Mouse (Mus musculus): ENCODE measurements around the gene Zfp64.

Gene Zfp64

DNA sequence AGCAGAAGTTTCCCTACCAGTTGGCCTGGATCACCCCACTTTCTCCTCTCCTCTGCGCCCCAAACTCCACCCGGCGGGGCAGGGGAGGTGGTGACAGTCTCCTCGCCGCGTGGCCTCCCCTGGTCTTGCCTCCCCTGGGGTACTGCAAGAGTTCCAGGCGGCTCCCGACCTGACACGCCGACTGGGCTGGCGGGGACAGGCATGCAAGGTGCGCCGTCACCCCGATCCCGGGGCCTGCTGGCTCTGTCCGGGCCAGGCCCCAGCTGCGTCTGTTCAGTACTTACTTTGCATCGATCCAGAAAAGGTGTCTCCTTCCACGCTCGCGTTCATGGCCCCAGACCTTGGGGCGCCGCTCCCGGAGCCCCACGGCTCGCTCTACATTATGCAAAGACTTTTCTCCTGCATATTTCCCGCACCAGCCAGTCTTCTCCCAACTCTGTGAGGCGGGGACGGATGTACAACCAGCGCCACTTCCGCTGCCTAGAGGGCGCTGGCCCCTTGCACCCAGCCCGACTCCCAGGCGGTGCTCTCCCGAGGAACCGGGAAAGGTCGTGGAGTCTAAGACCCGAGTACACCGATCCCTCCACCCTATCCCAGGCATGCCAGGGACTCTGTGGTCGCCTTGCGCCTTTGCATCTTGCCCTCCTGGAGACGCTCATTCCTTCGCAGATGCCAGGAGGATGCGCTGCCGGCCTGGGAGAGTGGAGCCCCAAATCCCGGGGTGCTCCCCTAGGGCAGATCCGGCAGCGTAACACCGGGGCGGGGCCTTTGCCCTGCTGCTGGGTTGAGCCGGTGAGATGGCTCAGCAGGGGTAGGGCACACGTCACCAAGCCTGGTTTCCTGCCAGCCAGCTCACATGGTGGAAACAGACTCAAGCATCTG lies at the start of gene Zfp64:
Gene Zfp64 (minus strand): TSS at position 753 of the 882 bp plus-strand sequence.
- DNase-seq (ENCODE audit: low read depth), result peak; percentile 94

DNA sequence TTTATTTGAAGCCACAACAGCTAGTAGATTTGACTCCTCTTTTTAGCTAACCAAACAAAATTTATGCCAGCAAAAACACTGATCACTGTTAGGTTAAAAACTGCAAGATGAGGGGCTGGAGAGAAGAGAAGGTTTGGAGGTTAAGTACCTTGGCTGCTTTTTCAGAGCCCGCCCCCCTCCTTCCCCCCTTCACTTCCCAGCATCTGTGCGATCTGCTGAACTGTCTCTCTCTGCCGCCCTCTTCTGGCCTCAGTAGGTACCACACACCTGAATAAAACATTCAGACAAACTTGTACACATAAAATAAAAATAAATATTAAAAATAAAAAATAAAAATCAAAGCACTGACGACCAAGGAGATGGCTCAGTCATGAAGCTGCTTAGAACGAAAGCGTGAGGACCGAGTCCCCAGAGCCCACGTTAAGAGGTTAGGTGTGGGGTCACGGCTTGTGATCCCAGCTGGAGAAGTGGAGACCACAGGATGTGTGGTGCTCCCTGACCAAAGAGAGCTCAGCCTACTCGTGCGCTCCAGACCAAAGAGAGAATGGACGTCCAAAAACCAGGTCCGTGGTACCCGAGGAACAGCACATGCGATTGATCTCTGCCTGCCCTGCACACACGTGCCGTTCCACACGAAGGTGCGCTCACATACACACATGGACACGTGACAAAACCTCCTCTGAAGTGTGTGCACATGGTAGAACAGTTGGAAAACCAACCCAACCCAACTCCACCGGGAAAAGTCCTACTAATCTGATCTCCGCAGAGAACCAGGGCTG lies 37.4 kb upstream of the Zfp64 start:
- peak; percentile 54 for DNase-seq (ENCODE audit: low read depth)

DNA sequence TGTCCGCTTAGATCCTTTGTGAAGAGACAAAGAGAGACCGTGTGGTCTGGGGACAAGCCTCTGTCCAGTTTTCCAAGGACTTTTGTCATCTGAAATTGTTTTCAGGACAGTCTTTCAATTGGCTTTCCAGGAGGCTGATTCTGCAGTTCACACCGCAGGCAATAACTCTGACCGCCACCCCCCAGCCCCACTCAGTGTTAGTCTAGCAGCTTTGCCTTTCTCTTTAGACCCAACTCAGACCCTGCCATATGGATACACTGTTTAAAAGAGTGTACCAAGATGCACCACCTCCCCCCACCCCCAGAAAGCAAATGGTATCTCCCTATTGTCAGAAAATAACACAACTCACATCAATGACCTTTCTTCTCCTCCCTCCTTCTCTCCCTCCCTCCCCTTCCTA lies 35.6 kb upstream of the Zfp64 start:
- no peak for DNase-seq (ENCODE audit: low read depth)

DNA sequence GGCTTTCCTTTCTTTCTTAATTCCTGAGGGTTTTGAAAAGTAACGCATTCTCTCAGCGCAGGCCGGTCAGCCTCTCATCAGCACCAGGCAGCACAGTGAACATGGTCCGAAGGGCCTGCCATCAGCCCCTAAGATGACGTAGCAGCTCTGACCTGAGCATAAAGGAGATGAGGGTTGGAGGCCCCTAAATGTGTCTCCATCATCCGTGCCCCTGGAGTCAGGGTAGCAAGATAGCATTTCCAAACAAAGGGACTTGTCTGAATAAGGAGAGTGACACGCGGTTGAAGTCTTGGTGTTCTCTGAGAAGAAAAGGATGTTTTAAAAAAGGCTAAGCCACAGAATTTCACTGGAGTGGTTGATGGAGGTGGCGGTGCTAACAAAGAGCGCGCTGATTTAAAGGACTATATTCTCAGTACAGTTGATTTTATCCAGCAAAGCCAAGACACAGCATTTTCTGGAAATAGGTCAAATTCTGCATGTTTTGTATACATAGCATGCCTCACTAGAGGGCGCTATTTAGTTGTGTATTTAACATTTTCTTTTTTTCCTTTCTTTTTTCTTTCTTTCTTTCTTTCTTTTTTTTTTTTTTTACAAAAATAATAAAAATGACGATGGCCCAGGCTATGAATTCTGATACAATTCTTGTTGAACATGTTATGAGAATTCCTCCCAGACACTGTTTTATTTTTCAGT lies 34.8 kb upstream of the Zfp64 start:
- peak; percentile 35 for DNase-seq (ENCODE audit: low read depth)

DNA sequence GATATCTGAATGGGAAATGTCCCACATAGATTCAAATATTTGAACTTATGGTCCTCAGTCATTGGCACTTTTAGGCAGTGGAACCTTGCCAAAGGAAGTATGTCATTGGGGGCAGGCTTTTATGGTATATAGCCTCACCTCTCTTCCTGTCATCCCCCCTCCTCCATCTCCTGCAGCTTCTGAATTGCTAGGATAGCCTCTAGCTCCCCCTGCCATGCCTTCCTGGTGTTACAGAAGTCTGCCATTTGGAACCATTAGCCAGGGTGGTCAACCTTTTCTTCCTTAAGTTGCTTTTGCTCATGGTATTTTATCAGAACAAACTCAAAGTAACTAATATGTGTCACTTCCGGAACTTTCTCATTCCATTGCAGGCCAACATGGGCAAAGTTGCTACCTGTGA lies 32.7 kb upstream of the Zfp64 start:
- DNase-seq (ENCODE audit: low read depth), result peak; percentile 8

DNA sequence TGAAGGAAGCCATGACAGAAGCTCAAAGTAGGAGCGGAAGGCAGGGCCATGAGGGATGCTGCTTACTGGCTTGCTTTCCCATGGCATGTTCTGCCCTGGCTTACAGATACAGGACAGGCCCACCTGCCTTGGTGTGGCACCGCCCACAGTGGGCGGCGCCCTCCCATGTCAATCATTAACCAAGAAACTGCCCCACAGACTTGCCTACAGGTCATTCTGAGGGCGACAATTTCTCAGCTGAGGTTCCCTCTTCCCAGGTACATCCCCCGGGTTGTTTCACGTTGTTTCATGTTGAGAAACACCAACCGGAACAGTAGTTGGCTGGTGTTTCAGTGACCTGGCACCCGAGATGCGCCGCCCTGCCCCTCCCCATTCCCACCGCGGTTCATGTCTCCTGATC lies 32.0 kb upstream of the Zfp64 start:
- DNase-seq (ENCODE audit: low read depth), result no peak

DNA sequence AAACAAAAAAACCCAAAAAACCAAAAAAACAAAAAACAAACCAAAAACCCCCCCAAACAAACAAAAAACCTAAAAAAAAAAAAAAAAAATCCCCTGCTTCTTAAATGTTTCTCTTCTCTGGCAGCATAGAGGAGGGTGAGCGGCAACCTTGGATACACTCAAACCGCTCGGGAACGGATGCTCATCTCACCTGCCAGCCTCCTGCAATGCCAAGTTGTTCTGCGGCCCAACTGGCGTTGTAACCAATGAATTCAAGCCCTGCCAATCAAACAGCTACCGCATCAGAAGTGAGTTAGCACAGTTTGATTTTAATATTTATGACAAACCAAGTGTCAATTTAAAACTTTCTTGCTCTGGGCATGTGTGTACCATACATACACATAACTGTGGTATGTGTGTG lies 26.6 kb upstream of the Zfp64 start:
- no peak for DNase-seq (ENCODE audit: low read depth)

DNA sequence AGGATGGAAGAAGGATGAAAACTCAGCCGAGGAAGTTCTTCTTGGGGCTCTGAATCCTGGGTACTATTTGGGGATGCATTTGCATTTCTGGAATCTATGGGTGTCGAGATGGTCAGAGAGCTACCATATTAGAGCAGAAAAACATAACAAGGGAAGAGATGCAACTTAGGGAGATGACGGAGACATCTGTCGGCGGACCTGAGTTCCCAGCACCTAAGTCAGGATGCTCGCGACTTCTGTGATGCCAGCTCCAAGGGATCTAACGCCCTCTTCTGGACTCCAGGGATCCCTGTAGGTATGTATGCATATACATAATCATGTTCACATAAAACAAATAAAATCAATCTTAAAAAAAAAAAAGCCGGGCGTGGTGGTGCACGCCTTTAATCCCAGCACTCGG lies 26.1 kb upstream of the Zfp64 start:
- no peak for DNase-seq (ENCODE audit: low read depth)

DNA sequence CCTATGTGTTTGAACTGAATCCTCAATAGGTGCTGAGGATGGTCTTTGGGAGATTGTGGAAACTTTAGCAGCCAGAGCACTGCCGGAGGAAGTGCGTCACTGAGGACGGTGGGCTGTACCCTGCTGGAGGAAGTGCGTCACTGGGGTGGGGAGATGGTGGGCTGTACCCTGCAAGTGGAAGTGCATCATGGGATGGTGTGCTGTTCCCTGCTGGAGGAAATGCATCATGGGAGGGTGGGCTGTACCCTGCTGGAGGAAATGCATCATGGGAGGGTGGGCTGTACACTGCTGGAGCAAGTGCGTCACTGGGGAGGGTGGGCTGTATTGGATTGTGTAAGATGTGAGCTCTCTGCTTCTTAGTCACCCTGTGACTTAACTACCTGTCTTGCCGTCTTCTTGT lies 25.5 kb upstream of the Zfp64 start:
- peak; percentile 52 for DNase-seq (ENCODE audit: low read depth)

DNA sequence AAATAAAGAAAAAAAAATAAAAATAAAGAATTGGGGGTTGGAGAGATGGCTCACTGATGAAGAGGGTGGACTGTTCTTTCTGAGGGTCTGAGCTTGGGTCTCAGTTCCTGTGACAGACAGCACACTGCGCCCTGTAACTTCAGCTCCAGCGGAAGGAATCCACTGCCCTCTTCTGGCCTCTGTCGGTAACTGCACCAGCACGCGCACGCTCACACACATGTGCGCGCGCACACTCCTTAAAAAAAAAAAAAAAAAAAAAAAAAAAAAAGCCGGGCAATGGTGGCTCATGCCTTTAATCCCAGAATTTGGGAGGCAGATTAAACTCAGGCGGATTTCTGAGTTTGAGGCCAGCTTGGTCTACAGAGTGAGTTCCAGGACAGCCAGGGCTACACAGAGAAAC lies 24.4 kb upstream of the Zfp64 start:
- DNase-seq (ENCODE audit: low read depth), result no peak

DNA sequence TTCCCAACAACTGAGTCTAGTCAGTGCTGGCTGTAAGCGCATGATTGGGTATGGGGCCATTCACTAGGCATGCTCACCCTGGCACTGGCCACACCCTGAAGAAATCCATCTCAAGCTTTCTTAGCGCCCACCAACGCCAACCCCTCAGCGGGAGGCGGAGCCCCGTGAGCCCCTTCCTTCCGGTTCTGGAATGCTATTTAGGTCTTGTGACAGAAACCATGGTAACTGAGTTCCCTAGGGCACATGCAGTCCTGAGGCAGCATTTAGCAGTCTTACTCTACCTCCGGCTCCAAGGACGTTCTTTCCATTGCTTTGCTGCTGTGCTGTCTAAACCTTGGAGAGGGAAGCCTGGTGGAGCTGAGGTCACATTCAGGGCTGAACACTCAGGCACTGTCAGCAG lies 22.6 kb upstream of the Zfp64 start:
- no peak for DNase-seq (ENCODE audit: low read depth)

DNA sequence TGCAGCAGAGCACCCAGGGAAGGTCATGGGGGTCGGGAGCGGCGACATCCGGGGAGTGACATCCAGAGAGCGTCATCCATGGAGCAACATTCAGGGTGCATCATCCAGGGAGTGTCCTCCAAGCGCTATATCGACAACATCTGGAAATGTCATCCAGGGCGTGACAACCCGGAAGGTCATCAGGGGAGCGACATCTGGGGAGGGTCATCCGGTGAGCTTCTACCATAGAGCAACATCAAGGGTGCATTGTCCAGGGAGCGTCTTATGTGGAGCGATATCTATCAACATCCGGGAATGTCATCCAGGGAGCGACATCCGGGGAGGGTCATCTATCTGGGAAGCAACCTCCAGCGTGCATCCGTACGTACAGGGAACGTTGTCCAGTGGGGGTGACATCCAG lies 14.7 kb upstream of the Zfp64 start:
- no peak for DNase-seq (ENCODE audit: low read depth)

DNA sequence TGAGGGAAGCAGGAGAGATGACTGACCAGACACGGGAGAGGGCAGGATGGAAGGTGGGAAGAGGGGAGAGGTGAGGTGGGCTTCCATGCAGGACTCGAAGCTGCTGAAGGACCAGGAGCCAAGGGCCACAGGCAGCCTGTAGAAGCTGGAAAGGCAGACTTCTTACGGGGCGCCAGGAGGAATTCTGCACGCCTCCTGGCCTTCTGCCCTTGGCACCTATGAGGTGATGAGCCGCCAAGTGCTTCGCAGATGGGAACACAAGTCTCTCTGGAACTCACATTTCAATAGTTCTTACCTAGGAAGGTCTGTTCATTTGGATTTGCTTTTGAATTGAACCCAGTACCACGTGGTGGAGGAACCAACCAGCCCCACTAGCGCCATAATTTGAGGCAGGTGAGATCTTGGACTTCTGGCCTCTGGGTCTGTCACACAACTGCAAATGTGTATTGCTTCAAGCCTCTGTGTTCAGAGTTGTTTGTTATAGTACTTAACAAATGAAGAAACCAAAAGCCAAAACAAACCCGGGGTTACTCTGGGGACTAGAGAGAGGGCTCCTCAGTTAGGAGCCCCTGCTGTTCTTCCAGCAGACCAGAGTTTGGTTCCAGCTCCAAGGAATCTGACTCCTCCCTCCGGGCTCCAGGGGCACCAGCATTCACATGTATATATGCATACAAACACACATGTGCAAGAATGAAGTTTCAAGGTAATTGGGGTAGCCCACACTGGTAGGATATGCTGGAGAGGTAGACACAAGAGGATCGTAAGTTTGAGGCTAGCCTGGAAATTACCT lies 12.9 kb upstream of the Zfp64 start:
- no peak for DNase-seq (ENCODE audit: low read depth)

DNA sequence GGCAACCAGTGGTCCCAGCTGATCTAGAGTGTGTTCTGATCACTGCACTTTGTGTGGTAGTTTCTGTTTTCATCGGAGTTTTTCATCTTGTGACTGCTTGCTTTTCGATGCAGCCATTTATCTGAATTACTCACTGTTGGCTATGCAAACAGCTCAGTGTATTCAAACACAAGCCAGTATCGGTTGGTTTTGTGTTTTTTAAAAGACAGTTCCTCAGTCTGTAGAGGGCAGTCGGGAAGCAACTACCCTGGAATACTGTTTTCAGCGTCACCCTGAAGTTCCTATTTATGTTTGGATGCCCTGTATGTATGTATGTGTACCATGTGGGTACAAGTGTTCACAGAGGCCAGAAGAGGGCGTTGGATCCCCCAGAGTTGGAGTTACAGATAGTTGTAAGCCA lies 11.1 kb upstream of the Zfp64 start:
- no peak for DNase-seq (ENCODE audit: low read depth)

DNA sequence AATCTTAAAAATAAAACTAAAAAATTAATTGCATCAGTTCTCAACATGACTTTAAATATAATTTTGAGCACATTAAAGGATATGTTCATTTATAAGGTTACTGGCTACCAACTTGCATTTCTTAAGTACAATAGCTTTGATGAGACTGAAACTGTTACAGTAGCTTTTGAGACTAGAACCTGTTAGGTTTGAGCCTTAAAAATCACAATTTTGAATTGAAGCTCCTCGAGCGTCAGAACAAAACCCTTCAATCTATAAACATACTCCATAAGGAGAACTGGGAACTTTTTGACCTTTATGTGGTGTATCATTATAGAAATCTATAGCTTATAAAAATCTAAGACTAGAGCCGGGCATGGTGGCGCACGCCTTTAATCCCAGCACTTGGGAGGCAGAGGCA lies 9.5 kb upstream of the Zfp64 start:
- no peak for DNase-seq (ENCODE audit: low read depth)

DNA sequence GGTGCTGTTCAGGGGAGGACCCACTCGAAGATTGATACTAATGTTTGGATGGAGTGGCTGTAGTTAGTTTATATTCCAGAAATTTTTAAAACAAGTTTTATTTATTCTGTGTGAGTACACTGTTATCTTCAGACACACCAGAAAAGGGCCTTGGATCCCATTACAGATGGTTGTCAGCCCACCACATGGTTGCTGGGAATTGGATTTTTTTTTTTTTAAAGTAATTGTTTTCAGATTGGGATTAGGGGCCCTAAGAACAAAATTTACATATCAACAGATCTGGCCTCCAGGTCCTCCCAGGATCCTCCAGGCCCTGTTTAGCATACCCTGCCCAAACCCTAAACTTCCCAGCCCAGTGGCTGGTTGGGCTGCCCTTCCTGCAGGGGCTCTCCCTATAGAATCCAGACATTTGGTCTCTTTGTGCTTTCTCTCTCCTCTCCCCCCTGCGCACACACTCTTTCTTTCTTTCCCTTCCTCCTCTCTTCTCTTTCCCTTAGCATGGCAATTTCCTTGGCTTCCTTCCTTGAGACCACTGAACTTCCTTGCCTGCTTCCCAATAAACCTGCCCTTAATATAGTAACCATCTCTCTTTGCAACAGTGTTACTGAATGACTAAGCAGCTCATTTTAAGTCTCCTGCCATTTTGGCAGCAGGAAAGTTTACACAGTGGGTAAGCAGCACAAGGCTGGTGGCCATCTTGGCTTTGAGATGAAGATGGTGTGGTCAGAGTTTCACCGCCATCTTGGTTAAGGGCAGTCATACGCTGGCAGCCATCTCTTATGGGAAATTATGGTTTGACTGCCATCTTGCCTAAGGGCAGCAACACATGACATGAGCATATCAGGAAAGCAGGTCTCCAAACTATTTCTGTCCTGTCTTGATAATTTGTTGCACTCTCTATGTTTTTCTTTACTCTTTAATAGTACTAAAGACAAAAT lies 6.6 kb upstream of the Zfp64 start:
- DNase-seq (ENCODE audit: low read depth), result no peak

DNA sequence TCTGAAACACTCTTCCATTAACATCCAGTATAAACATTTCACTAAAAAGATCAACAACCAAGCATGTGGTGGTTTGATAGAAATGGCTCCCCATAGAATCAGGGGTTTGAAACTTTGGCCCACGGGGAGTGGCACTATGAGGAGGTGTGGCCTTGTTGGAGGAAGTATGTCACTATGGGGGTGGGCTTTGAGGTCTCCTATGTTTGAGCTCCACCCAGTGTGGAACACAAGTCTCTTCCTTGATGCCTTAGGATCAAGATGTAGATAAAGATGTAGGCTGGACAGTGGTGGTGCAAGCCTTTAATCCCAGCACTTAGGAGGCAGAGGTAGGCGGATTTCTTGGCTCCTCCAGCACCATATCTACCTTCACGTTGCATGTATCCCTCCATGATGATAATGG lies 5.4 kb upstream of the Zfp64 start:
- no peak for DNase-seq (ENCODE audit: low read depth)

DNA sequence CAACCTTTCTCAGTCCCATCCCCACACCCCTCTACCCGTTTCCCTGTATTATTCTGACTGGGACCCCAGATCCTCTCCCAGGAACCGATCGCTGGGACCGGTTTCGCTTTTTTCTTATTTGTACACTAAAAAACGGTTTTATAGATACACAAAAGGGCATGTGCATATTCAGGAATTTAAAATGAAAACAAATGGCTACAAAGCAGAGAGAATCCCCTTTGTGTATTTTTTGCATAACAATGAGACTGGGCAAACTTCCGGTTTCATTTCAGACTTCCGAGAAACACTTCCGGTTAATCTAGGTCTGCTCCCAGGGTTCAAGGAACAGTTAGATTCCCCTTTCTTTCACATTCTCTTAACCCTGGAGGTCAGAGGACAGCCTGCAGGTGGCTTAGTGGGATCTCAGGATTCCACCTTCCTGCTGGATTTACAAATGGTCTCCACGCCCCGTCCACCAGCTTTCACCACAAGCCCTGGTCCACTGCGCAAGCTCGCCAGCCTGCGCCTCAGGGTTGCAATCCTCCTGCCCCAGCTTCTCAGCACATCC lies 4.0 kb upstream of the Zfp64 start:
- no peak for DNase-seq (ENCODE audit: low read depth)

DNA sequence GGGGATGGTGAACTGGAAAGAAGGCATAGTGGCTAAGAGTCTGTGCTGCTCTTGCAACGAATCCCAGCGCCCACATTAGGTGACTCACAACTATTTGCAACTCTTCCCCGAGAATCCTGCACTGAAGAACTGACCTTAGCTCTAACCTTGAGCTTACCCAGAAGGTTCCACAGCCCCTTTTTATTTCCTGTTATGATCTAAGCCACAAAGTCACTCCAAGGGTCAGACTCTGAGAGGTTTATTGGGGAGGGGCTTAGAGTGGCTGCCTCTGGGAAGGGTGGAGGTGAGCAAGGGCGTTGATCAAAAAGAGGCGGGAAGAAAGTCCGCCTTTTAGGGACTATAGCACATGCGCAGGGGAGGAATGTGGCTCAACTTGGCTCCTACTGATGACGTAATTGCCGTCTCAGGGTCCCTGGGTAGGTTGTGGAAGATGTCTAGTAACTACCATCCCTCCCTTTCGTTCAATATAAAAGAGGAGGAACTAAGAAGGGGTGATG lies 511 bp upstream of the Zfp64 start:
- peak; percentile 84 for DNase-seq (ENCODE audit: low read depth)

DNA sequence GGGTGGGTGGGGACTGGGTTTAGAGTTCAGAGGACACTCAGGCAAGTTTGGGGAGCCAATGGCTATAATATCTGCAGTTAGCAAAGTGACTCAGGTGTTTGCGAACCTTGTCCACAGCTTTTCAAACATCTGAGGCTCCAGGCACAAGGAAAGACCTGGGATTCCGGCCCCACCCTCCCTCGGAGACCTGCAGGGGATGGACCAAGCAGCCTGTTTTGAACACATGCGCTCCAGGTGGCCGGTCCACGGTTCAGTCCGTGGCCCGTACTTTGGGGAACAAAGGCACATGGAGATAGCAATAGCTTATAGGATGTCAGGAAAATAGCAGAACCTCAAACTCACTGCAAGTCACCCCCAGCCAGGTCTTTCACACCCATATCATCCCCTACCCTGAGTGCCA lies 1.0 kb downstream of the Zfp64 start:
- peak; percentile 21 for DNase-seq (ENCODE audit: low read depth)

Data from 416B (cell line).